Mouse (Mus musculus): ENCODE data around the gene Prkcsh. TPM values are rescaled to one million over a fixed set of nuclear protein-coding genes. Genes with fewer than 3 reads are reported as not detected.

The Prkcsh gene
- polyA plus RNA-seq, 1 experiment from 2014 or later: 121 TPM

DNA sequence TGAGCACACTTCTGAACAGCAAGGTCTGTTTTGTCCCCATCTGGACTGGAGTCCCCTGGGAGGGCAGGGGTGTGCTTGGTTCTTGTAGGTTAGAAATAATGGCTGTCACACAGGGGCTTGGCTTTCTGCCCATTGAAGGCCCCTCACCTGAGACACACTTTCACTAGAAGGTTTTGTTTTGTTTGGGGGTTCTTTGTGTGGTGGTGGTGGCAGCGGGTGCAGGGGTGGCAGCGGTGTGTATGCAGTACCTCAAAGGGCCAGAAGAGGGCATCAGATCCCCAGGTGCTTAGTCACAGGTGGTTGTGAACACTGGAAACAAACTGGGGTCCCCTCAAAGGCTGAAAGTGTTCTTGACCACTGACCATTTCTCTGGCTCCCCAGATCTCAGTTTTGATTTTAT is 24.6 kb upstream of the Prkcsh start:
- no peaks in the 10 kb centered on the region for H3K27me3 ChIP-seq (ENCODE audit: control insufficient read depth, insufficient read depth, low read depth, low read length)
- H3K4me3 ChIP-seq (ENCODE audit: low read length): no peak overlapping the region
- no peak overlapping the region for H3K9ac ChIP-seq (ENCODE audit: low read length)
- no peaks in the 10 kb centered on the region for H3K9me3 ChIP-seq (ENCODE audit: control insufficient read depth, low read length)
- no peaks in the 10 kb centered on the region for H3K36me3 ChIP-seq (ENCODE audit: control insufficient read depth, insufficient read depth, low read length)
- H3K4me1 ChIP-seq (replicated peaks; ENCODE audit: control insufficient read depth, insufficient read depth, low read length): no peaks in the 10 kb centered on the region
- no peak overlapping the region for H3K27ac ChIP-seq (ENCODE audit: low read length)
- 12% methylated on average over 2 of the region's 2 CpGs for WGBS
- no peak for ATAC-seq (ENCODE audit: low read depth)
- no peak overlapping the region for H3K4me2 ChIP-seq (ENCODE audit: low read depth, low read length)

DNA sequence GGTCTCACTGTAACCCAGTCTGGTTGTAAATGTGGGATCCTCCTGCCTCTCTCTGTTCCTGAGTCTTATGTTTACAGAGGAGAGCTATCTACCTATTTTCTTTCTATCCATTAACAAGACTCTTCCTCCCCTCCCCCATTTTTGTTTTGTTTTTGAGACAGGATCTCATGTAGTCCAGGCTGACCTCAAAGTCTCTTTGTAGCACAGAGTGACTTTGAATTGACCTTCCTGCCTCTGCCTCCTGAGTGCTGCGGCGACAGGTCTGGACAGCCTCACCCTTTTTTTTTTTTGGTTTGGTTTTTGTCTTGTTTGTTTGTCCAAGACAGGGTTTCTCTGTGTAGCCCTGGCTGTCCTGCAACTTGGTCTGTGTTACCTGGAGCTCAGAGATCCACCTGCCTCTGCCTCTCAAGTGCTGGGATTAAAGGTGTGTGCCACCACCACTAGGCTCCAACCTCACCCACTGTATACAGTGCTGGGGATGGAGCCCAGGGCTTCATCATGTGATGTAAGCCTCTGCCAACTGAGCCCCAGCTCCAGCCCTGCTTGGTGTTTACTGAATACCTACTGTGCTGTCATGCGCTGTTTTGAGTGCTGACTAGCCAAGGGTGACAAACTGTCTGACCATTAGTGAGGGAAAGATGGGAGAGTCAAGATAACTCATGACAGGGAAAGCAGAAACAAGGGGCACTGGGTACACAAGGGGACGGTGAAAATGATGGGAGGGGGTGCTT is 24.0 kb upstream of the Prkcsh start:
- H3K9me3 ChIP-seq (ENCODE audit: control insufficient read depth, low read length): no peaks in the 10 kb centered on the region
- WGBS: 80% methylated on average over 4 of the region's 4 CpGs
- ATAC-seq (ENCODE audit: low read depth): no peak
- H3K27ac ChIP-seq (ENCODE audit: low read length): no peak overlapping the region
- H3K4me3 ChIP-seq (ENCODE audit: low read length): no peak overlapping the region
- no peaks in the 10 kb centered on the region for H3K4me1 ChIP-seq (replicated peaks; ENCODE audit: control insufficient read depth, insufficient read depth, low read length)
- H3K27me3 ChIP-seq (ENCODE audit: control insufficient read depth, insufficient read depth, low read depth, low read length): no peaks in the 10 kb centered on the region
- H3K4me2 ChIP-seq (ENCODE audit: low read depth, low read length): no peak overlapping the region
- H3K9ac ChIP-seq (ENCODE audit: low read length): no peak overlapping the region
- H3K36me3 ChIP-seq (ENCODE audit: control insufficient read depth, insufficient read depth, low read length): no peaks in the 10 kb centered on the region

DNA sequence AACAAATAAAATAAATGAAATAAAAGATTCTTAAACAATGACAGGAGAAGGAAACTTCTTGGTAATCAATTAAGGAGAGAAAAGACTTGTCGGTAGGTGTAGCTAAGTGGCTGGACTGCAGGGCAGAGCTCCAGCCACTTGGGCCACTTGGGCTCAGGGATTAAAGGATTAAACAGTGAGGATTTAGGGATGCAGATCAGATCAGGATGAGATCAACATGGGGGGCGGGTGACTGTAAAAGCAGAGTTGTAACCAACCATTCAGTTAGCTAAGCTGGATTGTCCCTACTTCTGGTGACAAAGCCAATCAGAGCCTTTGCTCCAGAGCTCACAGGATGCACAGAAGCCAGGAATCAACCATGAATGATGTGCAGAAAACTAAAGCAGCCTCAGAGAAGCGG is 18.7 kb upstream of the Prkcsh start:
- H3K9ac ChIP-seq (ENCODE audit: low read length): no peak overlapping the region
- H3K4me1 ChIP-seq (replicated peaks; ENCODE audit: control insufficient read depth, insufficient read depth, low read length): peaks cover 7% of the 10 kb centered on the region
- no peak overlapping the region for H3K4me2 ChIP-seq (ENCODE audit: low read depth, low read length)
- no peak overlapping the region for H3K4me3 ChIP-seq (ENCODE audit: low read length)
- H3K9me3 ChIP-seq (ENCODE audit: control insufficient read depth, low read length): no peaks in the 10 kb centered on the region
- H3K27ac ChIP-seq (ENCODE audit: low read length): no peak overlapping the region
- WGBS: 31% methylated on average over 3 of the region's 3 CpGs
- peaks cover 18% of the 10 kb centered on the region for H3K27me3 ChIP-seq (ENCODE audit: control insufficient read depth, insufficient read depth, low read depth, low read length)
- no peaks in the 10 kb centered on the region for H3K36me3 ChIP-seq (ENCODE audit: control insufficient read depth, insufficient read depth, low read length)
- ATAC-seq (ENCODE audit: low read depth): no peak

DNA sequence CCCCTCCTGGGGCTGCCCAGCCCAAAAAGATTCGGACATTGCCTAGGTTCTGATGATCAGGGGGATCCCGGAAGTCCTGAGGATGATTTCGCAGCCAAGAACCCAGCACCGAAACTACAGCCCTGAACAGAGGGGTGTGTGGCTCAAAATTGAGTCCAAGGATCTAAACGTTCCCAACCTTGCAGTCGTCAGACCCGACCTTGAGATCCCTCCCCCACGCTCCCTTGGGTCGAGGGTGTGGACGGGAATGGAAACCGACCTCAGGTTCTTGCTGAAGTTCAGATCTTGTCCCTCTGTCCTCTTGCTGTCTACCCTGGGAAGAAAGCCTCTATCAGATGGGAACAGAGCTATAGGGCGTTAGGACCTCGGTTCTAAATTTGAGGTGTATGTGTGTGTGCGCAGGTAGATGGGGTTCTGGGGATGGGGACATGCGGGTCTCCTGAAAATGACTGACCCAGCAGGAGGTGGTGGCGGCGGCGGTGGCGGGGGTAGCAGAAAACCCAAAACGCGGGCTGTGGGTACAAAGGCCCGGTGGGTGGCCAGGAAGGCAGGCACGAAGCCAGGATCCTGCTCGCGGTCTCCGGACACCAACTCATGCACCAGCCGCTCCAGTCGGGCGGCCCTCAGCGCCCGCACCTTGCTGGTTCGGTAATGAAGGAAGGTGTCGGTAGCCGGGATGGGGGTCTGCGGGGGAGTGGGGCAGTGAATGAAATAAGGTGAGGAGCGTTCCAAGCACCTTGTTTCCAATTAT is 14.8 kb upstream of the Prkcsh start:
- WGBS: 9% methylated on average over 36 of the region's 36 CpGs
- Histone ChIP-seq H3K27me3 (ENCODE audit: control insufficient read depth, insufficient read depth, low read depth, low read length) (peaks cover 51% of the 10 kb centered on the region), H3K4me1 (replicated peaks; ENCODE audit: control insufficient read depth, insufficient read depth, low read length) (peaks cover 7% of the 10 kb centered on the region), H3K27ac (ENCODE audit: low read length) (no peak overlapping the region), H3K4me2 (ENCODE audit: low read depth, low read length) (peak overlapping the region; percentile 77), H3K9ac (ENCODE audit: low read length) (no peak overlapping the region), H3K4me3 (ENCODE audit: low read length) (peak overlapping the region; percentile 56), H3K36me3 (ENCODE audit: control insufficient read depth, insufficient read depth, low read length) (no peaks in the 10 kb centered on the region), H3K9me3 (ENCODE audit: control insufficient read depth, low read length) (no peaks in the 10 kb centered on the region)
- no peak for ATAC-seq (ENCODE audit: low read depth)

DNA sequence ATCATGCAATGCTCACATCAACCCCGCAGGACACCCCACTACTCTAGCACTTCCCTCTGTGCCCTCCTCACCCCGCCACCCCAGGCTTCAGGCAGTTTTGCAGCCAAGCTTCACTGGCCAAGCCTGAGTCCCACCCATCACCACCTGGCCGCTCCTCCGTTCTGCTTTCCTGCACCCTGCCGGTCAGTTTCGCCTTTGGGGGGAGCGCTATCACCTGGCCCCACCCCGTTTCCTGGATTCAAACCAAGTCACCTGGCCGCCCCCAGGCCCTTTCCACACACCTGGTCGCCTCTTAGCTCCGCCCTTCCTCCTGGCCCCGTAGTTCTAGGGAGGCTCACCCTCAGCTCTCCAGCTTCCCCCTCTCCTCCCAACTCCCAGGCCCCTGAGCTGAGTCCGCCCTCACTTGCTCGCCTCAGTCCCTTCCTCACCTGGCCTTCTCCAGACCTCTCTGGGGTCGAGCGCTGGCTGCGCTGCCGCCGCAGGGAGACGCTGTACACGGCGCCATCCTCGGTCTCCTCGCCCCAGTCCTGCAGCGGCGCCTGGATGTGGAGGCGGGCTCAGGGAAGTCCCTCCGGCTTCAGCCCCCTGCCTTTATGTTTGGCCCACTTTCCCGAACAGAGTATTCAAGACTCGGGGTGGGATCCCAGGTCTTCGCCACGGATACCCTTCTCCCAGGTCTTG is 14.0 kb upstream of the Prkcsh start:
- Histone ChIP-seq H3K27ac (ENCODE audit: low read length) (no peak overlapping the region), H3K27me3 (ENCODE audit: control insufficient read depth, insufficient read depth, low read depth, low read length) (peaks cover 51% of the 10 kb centered on the region), H3K4me2 (ENCODE audit: low read depth, low read length) (peak overlapping the region; percentile 77), H3K4me3 (ENCODE audit: low read length) (peak overlapping the region; percentile 56), H3K36me3 (ENCODE audit: control insufficient read depth, insufficient read depth, low read length) (no peaks in the 10 kb centered on the region), H3K4me1 (replicated peaks; ENCODE audit: control insufficient read depth, insufficient read depth, low read length) (peaks cover 7% of the 10 kb centered on the region), H3K9me3 (ENCODE audit: control insufficient read depth, low read length) (no peaks in the 10 kb centered on the region), H3K9ac (ENCODE audit: low read length) (peak overlapping the region; percentile 54)
- under 1% methylated on average over 32 of the region's 32 CpGs for WGBS
- peak; percentile 63 for ATAC-seq (ENCODE audit: low read depth)

DNA sequence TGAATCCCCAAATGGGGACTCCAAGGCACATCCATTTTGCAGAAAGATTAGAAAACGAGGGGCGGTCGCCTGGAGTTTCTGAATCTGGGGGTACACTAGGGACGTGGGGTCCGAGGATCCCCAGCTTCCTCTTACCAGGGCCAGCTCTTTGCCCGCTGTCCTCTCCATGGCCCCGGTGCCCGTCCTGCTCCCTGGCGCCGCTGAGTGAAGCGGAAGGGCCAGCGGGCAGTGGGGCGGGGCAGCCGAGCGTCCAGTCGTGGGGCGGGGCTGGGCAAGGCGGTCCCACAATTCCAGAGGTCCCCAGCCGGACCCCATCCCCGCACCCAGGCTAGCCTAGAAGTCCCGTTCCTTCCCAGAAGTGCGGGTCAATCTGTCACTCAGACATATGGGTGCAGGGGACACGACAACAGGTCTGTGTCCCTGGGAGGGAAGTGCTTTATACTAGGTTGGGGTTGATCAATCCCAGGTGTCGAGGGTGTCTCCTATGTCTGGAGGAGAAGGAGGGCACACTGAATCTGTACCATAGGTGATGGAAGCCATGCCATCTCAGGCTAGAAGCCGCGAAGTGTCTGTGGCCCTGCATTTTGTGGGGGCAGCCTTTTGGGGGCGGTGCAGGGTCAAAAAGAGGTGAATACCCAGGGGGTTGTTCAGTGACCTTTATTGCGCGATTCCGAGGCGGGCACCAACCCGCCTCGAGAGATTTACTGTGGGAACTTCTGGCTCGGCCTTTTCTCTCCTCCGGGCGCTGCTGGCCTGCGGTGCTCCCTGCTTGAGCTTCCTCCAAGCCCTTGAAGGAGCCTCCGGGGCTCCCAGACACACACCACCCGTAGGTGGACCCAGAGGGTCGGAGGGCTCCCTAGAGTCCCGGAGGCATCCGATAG is 13.1 kb upstream of the Prkcsh start, which contains the start of gene Rgl3:
Gene Rgl3 (minus strand): TSS at position 217 of the 881 bp plus-strand sequence.
- H3K4me1 ChIP-seq (replicated peaks; ENCODE audit: control insufficient read depth, insufficient read depth, low read length): peaks cover 7% of the 10 kb centered on the region
- H3K36me3 ChIP-seq (ENCODE audit: control insufficient read depth, insufficient read depth, low read length): no peaks in the 10 kb centered on the region
- under 1% methylated on average over 42 of the region's 42 CpGs for WGBS
- peaks cover 51% of the 10 kb centered on the region for H3K27me3 ChIP-seq (ENCODE audit: control insufficient read depth, insufficient read depth, low read depth, low read length)
- H3K9ac ChIP-seq (ENCODE audit: low read length): peak within 1 kb of the TSS; percentile 54
- peak; percentile 85 for ATAC-seq (ENCODE audit: low read depth)
- H3K9me3 ChIP-seq (ENCODE audit: control insufficient read depth, low read length): no peaks in the 10 kb centered on the region
- H3K4me3 ChIP-seq (ENCODE audit: low read length): peak within 1 kb of the TSS; percentile 56
- peak within 1 kb of the TSS; percentile 77 for H3K4me2 ChIP-seq (ENCODE audit: low read depth, low read length)
- H3K27ac ChIP-seq (ENCODE audit: low read length): no peak within 1 kb of the TSS

DNA sequence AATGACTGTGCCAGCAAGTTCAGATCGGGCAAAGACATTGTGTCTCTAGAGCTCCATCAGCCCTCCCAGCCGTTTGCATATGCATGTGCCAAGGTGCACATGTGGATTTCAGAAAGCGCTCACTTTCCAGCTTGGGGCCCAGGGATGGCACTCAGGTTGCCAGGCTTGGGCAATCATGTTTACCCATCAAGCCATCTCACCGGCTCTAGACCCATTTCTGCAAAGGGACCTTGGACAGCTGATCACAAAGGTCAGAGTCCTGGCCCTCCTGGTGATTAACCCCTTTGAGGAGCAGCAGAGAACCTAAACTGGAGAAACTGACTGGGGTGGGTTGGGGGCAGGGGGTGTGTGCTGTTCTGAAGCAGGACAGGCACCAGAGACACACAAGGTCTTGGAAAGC is 10.4 kb upstream of the Prkcsh start:
- Histone ChIP-seq H3K36me3 (ENCODE audit: control insufficient read depth, insufficient read depth, low read length) (no peaks in the 10 kb centered on the region), H3K4me1 (replicated peaks; ENCODE audit: control insufficient read depth, insufficient read depth, low read length) (peaks cover 7% of the 10 kb centered on the region), H3K27me3 (ENCODE audit: control insufficient read depth, insufficient read depth, low read depth, low read length) (peaks cover 49% of the 10 kb centered on the region)

DNA sequence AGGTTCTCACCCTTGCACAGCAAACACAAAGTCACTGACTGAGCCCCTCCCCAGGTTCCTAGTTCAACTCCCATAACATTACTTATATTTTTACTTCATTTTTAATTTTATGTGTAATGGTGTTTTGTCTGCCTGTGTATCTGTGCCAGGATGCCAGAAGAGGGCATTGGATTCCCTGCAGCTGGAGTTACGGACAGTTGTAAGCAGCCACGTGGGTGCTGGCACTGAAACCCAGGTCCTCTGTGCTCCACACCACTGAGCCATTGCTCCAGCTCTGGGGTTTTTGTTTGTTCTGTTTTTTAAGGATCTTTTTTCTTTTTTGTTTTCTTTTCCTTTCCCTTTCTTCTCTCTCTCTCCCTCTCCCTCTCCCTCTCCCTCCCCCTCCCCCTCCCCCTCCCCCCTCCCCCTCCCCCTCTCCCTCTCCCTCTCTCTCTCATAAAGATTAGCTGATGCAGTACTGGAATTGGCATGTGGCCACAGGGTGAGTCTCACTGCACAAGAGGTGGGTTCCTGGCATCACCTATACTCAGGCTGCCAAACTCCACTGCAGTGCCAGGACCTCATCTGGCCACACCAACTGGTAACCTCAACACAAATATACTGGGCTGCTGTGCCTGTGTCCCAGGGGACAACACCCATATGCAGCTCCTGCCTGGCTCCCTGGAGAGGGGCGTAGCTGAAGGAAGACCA is 6.3 kb upstream of the Prkcsh start:
- Histone ChIP-seq H3K9ac (ENCODE audit: low read length) (no peak overlapping the region), H3K4me2 (ENCODE audit: low read depth, low read length) (no peak overlapping the region), H3K27ac (ENCODE audit: low read length) (no peak overlapping the region), H3K36me3 (ENCODE audit: control insufficient read depth, insufficient read depth, low read length) (no peaks in the 10 kb centered on the region), H3K4me3 (ENCODE audit: low read length) (no peak overlapping the region), H3K9me3 (ENCODE audit: control insufficient read depth, low read length) (no peaks in the 10 kb centered on the region), H3K4me1 (replicated peaks; ENCODE audit: control insufficient read depth, insufficient read depth, low read length) (no peaks in the 10 kb centered on the region), H3K27me3 (ENCODE audit: control insufficient read depth, insufficient read depth, low read depth, low read length) (peaks cover 9% of the 10 kb centered on the region)
- 80% methylated on average over 3 of the region's 3 CpGs for WGBS
- no peak for ATAC-seq (ENCODE audit: low read depth)

More for the DNA sequence above, 10.4 kb upstream of the Prkcsh start:
- H3K27ac ChIP-seq (ENCODE audit: low read length): no peak overlapping the region
- no peaks in the 10 kb centered on the region for H3K9me3 ChIP-seq (ENCODE audit: control insufficient read depth, low read length)
- 74% methylated on average over 4 of the region's 4 CpGs for WGBS
- no peak for ATAC-seq (ENCODE audit: low read depth)
- no peak overlapping the region for H3K4me3 ChIP-seq (ENCODE audit: low read length)
- no peak overlapping the region for H3K4me2 ChIP-seq (ENCODE audit: low read depth, low read length)
- no peak overlapping the region for H3K9ac ChIP-seq (ENCODE audit: low read length)

Measured in lung, embryonic 16.5 days (tissue).